Mouse (Mus musculus): Measurements from ENCODE around the gene Sumo2. TPM values are rescaled to one million over a fixed set of nuclear protein-coding genes. Genes with fewer than 3 reads are reported as not detected.
"Not testable (repeated sequence)": the region's sequence is repeated elsewhere in the genome, so short reads cannot be mapped to it uniquely, and the experiment has no call there.

Sumo2 gene
- polyA plus RNA-seq, 1 experiment from 2014 or later, result 1,420 TPM

DNA sequence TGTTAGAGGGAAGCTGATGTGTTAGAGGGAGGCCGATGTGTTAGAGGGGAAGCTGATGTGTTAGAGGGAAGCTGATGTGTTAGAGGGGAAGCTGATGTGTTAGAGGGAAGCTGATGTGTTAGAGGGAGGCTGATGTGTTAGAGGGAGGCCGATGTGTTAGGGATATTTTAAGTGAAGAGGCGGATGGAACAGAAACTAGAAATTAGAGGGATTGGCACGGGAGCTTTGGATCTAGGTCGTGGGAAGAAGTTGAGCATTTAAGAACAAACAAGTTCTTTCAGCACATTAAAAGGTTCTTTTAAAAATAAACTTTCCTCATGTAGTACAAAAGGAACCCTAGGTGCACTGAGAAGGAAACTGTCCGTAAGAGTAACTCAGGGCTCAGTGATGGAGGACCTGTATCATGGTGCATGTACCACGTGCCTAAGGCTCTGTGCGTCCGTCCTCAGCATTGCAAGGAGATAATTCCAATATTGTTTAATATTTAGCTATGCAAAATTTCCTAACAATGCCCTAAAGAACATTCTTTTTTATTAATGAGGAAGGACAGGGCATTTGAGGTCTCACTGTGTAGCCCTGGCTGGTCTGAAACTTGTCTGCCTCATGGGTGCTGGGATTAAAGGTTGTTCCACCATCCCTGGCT, 57.7 kb downstream of the Sumo2 start:
- Histone ChIP-seq H3K4me3 (ENCODE audit: low read depth, low read length) (no peak overlapping the region), H3K27ac (ENCODE audit: low read depth, low read length) (no peak overlapping the region), H3K4me1 (ENCODE audit: control insufficient read depth, insufficient read depth, low read length) (peaks cover 18% of the 10 kb centered on the region), H3K9ac (ENCODE audit: low read length) (no peak overlapping the region), H3K36me3 (ENCODE audit: control insufficient read depth, insufficient read depth, low read length) (no peaks in the 10 kb centered on the region), H3K9me3 (replicated peaks; ENCODE audit: control insufficient read depth, low read length) (no peaks in the 10 kb centered on the region), H3K27me3 (replicated peaks; ENCODE audit: control insufficient read depth, insufficient read depth, low read length) (no peaks in the 10 kb centered on the region), H3K4me2 (ENCODE audit: low read length) (no peak overlapping the region)
- ATAC-seq (no peak), DNase-seq (ENCODE audit: low spot score) (no peak)
- 85% methylated on average over 9 of the region's 9 CpGs for WGBS

DNA sequence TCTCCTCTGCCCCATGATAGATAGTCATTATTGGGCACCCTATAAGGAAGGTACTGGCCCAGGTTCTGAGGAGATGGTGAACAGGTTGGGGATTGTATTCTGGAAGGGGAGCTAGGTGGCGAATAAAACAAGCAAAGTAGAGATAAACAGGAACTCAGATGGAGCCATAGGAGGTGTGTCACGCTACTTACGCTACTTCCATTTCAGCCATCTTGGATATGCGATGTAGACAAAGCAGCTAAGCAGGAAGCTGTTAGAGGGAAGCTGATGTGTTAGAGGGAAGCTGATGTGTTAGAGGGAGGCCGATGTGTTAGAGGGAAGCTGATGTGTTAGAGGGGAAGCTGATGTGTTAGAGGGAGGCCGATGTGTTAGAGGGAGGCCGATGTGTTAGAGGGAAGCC, 58.7 kb downstream of the Sumo2 start:
- WGBS, result 90% methylated on average over 7 of the region's 7 CpGs
- H3K4me2 ChIP-seq (ENCODE audit: low read length); DNase-seq (ENCODE audit: low spot score); H3K27me3 ChIP-seq (replicated peaks; ENCODE audit: control insufficient read depth, insufficient read depth, low read length); H3K9ac ChIP-seq (ENCODE audit: low read length); H3K4me3 ChIP-seq (ENCODE audit: low read depth, low read length); ATAC-seq; H3K27ac ChIP-seq (ENCODE audit: low read depth, low read length); H3K9me3 ChIP-seq (replicated peaks; ENCODE audit: control insufficient read depth, low read length); H3K36me3 ChIP-seq (ENCODE audit: control insufficient read depth, insufficient read depth, low read length): not testable (repeated sequence)
- H3K4me1 ChIP-seq (ENCODE audit: control insufficient read depth, insufficient read depth, low read length), result peaks cover 18% of the 10 kb centered on the region

DNA sequence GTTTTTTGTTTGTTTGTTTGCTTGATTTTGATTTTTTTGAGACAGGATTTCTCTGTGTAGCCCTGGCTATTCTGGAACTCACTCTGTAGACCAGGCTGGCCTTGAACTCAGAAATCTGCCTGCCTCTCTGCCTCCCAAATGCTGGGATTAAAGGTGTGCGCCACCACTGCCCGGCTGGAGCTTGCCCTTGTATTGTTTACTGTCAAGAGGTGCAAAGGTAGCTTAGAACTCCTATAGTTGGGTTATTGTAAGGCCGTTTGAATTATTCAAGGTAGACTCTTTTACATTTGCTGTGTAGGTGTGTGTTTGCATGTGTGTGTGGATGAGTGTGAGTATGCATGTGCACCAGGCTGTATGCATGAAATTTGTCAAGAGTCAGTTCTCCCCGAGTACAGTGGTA, 59.4 kb downstream of the Sumo2 start:
- H3K9me3 ChIP-seq (replicated peaks; ENCODE audit: control insufficient read depth, low read length); ATAC-seq; H3K36me3 ChIP-seq (ENCODE audit: control insufficient read depth, insufficient read depth, low read length); DNase-seq (ENCODE audit: low spot score); H3K27me3 ChIP-seq (replicated peaks; ENCODE audit: control insufficient read depth, insufficient read depth, low read length); H3K27ac ChIP-seq (ENCODE audit: low read depth, low read length): not testable (repeated sequence)
- Histone ChIP-seq H3K4me3 (ENCODE audit: low read depth, low read length) (peak overlapping the region; percentile 65), H3K9ac (ENCODE audit: low read length) (peak overlapping the region; percentile 66), H3K4me2 (ENCODE audit: low read length) (peak overlapping the region; percentile 95), H3K4me1 (ENCODE audit: control insufficient read depth, insufficient read depth, low read length) (peaks cover 18% of the 10 kb centered on the region)
- WGBS, result 79% methylated on average over 4 of the region's 4 CpGs

DNA sequence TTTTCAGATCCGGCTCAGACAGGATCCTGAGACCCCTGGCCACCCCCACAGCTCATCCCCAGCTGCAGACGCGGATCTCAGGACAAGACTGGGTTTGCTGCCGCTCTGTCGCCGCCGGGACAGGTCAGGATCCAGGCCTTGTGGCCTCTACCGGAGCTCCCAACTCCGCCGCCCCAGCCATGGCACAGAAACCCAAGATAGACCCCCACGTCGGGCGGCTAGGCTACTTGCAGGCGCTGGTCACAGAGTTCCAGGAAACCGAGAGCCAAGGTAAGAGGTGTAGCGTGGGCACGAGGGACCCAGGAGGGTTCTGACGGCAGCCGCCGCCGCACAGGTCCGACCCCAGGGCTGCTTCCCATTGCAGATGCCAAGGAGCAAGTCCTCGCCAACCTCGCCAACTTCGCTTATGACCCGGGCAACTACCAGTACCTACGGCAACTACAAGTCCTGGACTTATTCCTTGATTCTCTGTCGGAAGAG, 60.3 kb downstream of the Sumo2 start:
- peaks cover 18% of the 10 kb centered on the region for H3K4me1 ChIP-seq (ENCODE audit: control insufficient read depth, insufficient read depth, low read length)
- ATAC-seq, result no peak; the same call in 1 of the 2 replicates
- 0 out of 2 replicates have a peak overlapping the region, but pooled peaks have one; percentile 0 for H3K27ac ChIP-seq (ENCODE audit: low read depth, low read length)
- H3K9ac ChIP-seq (ENCODE audit: low read length), result peak overlapping the region; percentile 66
- H3K27me3 ChIP-seq (replicated peaks; ENCODE audit: control insufficient read depth, insufficient read depth, low read length), result no peaks in the 10 kb centered on the region
- H3K4me3 ChIP-seq (ENCODE audit: low read depth, low read length), result peak overlapping the region; percentile 65
- WGBS, result 5% methylated on average over 28 of the region's 28 CpGs
- H3K36me3 ChIP-seq (ENCODE audit: control insufficient read depth, insufficient read depth, low read length), result no peaks in the 10 kb centered on the region
- peak overlapping the region; percentile 95 for H3K4me2 ChIP-seq (ENCODE audit: low read length)
- no peaks in the 10 kb centered on the region for H3K9me3 ChIP-seq (replicated peaks; ENCODE audit: control insufficient read depth, low read length)
- DNase-seq (ENCODE audit: low spot score), result no peak

DNA sequence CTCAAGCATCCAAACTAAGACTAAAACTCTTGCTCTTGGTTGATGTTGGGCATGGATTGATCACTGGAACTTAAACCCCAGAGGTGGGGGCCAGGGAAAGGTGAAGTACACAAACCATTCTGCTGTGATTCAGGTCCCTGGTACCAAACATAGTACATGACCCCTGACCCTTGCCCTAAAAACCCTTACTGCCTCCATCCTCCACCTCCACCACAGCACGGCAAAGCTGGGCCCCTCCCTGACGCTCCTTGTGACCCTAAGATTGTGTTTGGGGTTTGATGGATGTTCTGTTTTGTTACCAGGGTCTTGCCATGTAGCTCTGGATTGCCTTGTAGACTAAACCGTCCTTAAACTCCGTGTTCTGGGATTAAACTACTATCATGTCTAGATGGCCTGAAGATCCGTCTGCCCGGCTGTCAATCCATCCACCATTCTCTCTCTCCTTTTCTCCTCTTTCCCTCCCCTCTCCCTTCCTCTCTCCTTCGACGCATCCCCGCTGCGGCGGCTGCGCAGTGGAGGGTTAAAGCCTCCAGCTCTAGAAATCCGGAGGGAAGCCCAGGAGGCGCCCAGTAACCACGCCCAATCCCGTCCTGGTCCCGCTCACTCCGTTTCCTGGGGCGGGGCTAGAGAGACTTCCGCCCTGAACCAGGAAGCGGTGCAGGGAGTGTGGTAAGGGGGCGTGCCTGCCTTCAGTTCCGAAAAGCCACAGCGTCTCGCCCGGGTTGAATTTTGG, 60.9 kb downstream of the Sumo2 start, which contains the start of gene Armc7:
Armc7 (plus strand) TSS at position 643 of the 733 bp plus-strand sequence.
- H3K9me3 ChIP-seq (replicated peaks; ENCODE audit: control insufficient read depth, low read length), result no peaks in the 10 kb centered on the region
- ATAC-seq, result peak; percentile 99

DNA sequence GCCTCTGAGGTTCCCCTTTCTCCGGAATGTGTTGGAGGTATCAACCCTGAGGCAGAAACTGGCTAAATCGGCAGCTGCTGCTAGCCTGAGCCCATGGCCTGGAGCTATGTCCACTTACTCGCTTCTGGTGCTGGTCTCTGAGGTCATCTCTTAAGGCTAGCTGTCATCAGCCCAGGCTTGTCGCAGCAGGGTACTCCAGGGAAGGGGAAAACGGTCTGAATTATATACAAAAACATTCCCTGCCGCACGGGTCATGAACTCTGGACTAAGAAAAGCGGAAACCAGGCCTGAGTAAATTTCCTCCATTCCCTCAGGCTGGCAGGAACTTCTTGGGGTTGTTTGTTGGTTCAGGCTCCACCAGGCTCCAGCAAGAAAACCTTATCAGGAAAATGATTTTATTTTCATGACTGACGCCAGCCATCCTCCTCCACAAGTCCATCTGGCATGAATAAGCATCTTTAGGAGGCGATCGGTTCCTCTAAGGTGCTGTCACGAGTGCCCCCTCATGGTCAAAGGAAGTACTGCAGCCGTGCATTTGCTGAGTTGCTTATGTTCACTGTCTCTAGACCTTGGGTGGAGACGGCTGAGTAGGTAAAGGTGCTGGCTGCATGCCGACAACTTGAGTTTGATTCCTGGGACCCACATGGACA, 62.3 kb downstream of the Sumo2 start:
- Histone ChIP-seq H3K4me3 (ENCODE audit: low read depth, low read length) (no peak overlapping the region), H3K4me1 (ENCODE audit: control insufficient read depth, insufficient read depth, low read length) (peaks cover 18% of the 10 kb centered on the region), H3K27me3 (replicated peaks; ENCODE audit: control insufficient read depth, insufficient read depth, low read length) (no peaks in the 10 kb centered on the region), H3K9me3 (replicated peaks; ENCODE audit: control insufficient read depth, low read length) (no peaks in the 10 kb centered on the region), H3K36me3 (ENCODE audit: control insufficient read depth, insufficient read depth, low read length) (no peaks in the 10 kb centered on the region), H3K27ac (ENCODE audit: low read depth, low read length) (no peak overlapping the region), H3K4me2 (ENCODE audit: low read length) (no peak overlapping the region), H3K9ac (ENCODE audit: low read length) (no peak overlapping the region)
- ATAC-seq, result peak; percentile 30; the same call in 1 of the 2 replicates
- DNase-seq (ENCODE audit: low spot score), result peak; percentile 97
- 31% methylated on average over 15 of the region's 15 CpGs for WGBS

More for the DNA sequence above, 60.9 kb downstream of the Sumo2 start, which contains the start of gene Armc7:
- Histone ChIP-seq H3K27me3 (replicated peaks; ENCODE audit: control insufficient read depth, insufficient read depth, low read length) (no peaks in the 10 kb centered on the region), H3K4me3 (ENCODE audit: low read depth, low read length) (peak within 1 kb of the TSS; percentile 65), H3K27ac (ENCODE audit: low read depth, low read length) (peak within 1 kb of the TSS; percentile 74), H3K9ac (ENCODE audit: low read length) (peak within 1 kb of the TSS; percentile 66), H3K4me2 (ENCODE audit: low read length) (peak within 1 kb of the TSS; percentile 95), H3K36me3 (ENCODE audit: control insufficient read depth, insufficient read depth, low read length) (no peaks in the 10 kb centered on the region), H3K4me1 (ENCODE audit: control insufficient read depth, insufficient read depth, low read length) (peaks cover 18% of the 10 kb centered on the region)
- DNase-seq (ENCODE audit: low spot score), result peak; percentile 98
- WGBS, result 2% methylated on average over 26 of the region's 26 CpGs

Other genes with a start within 250 kb of the Sumo2 start
- 0.24 and 0.40 TPM in 2 replicates for gene Fads6, start 238.6 kb downstream of the Sumo2 start, polyA plus RNA-seq (2014; fragmentation: Nextera tagmentation; extraction: Ambion mirVana)
- gene Otop2, start 229.1 kb downstream of the Sumo2 start, polyA plus RNA-seq (2014; fragmentation: Nextera tagmentation; extraction: Ambion mirVana), result not detected in 2 replicates
- not detected in 2 replicates for gene Ush1g, start 214.2 kb downstream of the Sumo2 start, polyA plus RNA-seq (2014; fragmentation: Nextera tagmentation; extraction: Ambion mirVana)
- 0.06 and 0.09 TPM in 2 replicates for gene Otop3, start 201.5 kb downstream of the Sumo2 start, polyA plus RNA-seq (2014; fragmentation: Nextera tagmentation; extraction: Ambion mirVana)
- 32.0 and 36.3 TPM in 2 replicates for gene Hid1, start 168.5 kb downstream of the Sumo2 start, polyA plus RNA-seq (2014; fragmentation: Nextera tagmentation; extraction: Ambion mirVana)
- gene Cdr2l, start 154.4 kb downstream of the Sumo2 start, polyA plus RNA-seq (2014; fragmentation: Nextera tagmentation; extraction: Ambion mirVana), result 17.7 and 19.0 TPM in 2 replicates
- 203 and 253 TPM in 2 replicates for gene Mrpl58, start 132.5 kb downstream of the Sumo2 start, polyA plus RNA-seq (2014; fragmentation: Nextera tagmentation; extraction: Ambion mirVana)
- 768 and 904 TPM in 2 replicates for gene Atp5h, start 116.3 kb downstream of the Sumo2 start, polyA plus RNA-seq (2014; fragmentation: Nextera tagmentation; extraction: Ambion mirVana)
- gene Kctd2, start 116.1 kb downstream of the Sumo2 start, polyA plus RNA-seq (2014; fragmentation: Nextera tagmentation; extraction: Ambion mirVana), result 17.8 and 17.9 TPM in 2 replicates
- not detected in 2 replicates for gene Trim80, start 95.7 kb downstream of the Sumo2 start, polyA plus RNA-seq (2014; fragmentation: Nextera tagmentation; extraction: Ambion mirVana)
- 0.12 TPM in 1 of 2 replicates, not detected in the other for gene Slc16a5, start 73.8 kb downstream of the Sumo2 start, polyA plus RNA-seq (2014; fragmentation: Nextera tagmentation; extraction: Ambion mirVana)
- 11.5 and 14.6 TPM in 2 replicates for gene Armc7, start 60.6 kb downstream of the Sumo2 start, polyA plus RNA-seq (2014; fragmentation: Nextera tagmentation; extraction: Ambion mirVana)
- 95.5 and 107 TPM in 2 replicates for gene Nt5c, start 44.4 kb downstream of the Sumo2 start, polyA plus RNA-seq (2014; fragmentation: Nextera tagmentation; extraction: Ambion mirVana)
- 2,151 and 2,168 TPM in 2 replicates for gene Jpt1, start 21.9 kb downstream of the Sumo2 start, polyA plus RNA-seq (2014; fragmentation: Nextera tagmentation; extraction: Ambion mirVana)
- 117 and 122 TPM in 2 replicates for gene Nup85, start 28.2 kb upstream of the Sumo2 start, polyA plus RNA-seq (2014; fragmentation: Nextera tagmentation; extraction: Ambion mirVana)
- 72.1 and 81.5 TPM in 2 replicates for gene Mrps7, start 67.6 kb upstream of the Sumo2 start, polyA plus RNA-seq (2014; fragmentation: Nextera tagmentation; extraction: Ambion mirVana)
- gene Gga3, start 67.8 kb upstream of the Sumo2 start, polyA plus RNA-seq (2014; fragmentation: Nextera tagmentation; extraction: Ambion mirVana), result 18.1 and 22.7 TPM in 2 replicates
- 9.5 and 12.5 TPM in 2 replicates for gene Mif4gd, start 76.7 kb upstream of the Sumo2 start, polyA plus RNA-seq (2014; fragmentation: Nextera tagmentation; extraction: Ambion mirVana)
- gene Slc25a19, start 92.0 kb upstream of the Sumo2 start, polyA plus RNA-seq (2014; fragmentation: Nextera tagmentation; extraction: Ambion mirVana), result 38.3 and 50.1 TPM in 2 replicates
- gene Grb2, start 172.3 kb upstream of the Sumo2 start, polyA plus RNA-seq (2014; fragmentation: Nextera tagmentation; extraction: Ambion mirVana), result 108 and 113 TPM in 2 replicates
- gene Tmem94, start 229.2 kb upstream of the Sumo2 start, polyA plus RNA-seq (2014; fragmentation: Nextera tagmentation; extraction: Ambion mirVana), result 12.4 and 19.6 TPM in 2 replicates